Mouse (Mus musculus) cerebellum, adult 11-12 months (tissue): ENCODE data around the gene Ppp1r27.
"Not testable (repeated sequence)": the region's sequence is repeated elsewhere in the genome, so short reads cannot be mapped to it uniquely, and the experiment has no call there.

ENCODE experiments used
- DNase-seq: peaks from one replicate; pipeline ENCODE4 v3.0.0; 2022

Ppp1r27 gene

DNA sequence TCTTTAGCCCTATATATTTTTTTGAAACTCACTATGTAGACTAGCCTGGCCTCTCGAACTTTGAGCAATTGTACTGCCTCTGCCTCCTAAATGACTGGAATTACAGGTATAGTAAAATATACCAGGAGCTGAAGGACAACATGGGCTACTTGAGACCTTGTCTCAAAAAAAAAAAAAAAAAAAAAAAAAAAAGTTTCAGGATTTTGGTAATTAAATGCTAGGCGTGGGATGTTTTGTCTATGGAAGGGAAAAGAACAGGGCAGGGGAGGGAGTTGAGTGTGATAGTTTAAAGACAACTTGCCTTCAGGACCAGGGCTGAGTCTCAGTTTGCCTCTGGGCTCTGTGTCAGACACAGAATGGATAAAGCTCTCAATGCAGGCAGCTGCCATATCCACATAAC lies 24.1 kb upstream of the Ppp1r27 start:
- DNase-seq, result no peak

DNA sequence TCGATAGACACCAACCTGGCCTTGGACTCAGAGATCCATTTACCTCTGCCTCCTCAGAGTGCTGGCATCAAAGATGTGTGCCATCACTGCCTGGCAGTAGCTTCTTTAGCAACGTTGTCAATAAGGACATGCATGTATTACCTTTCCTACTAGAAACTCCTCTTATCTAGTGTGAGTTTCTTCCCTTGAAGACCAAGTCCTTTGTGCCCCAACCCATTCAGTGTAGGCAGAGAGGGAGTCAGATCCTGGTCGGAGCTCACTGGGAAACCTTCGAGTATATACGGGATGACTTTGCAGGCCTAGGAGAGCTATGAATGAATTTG lies 23.3 kb upstream of the Ppp1r27 start:
- DNase-seq, result no peak

DNA sequence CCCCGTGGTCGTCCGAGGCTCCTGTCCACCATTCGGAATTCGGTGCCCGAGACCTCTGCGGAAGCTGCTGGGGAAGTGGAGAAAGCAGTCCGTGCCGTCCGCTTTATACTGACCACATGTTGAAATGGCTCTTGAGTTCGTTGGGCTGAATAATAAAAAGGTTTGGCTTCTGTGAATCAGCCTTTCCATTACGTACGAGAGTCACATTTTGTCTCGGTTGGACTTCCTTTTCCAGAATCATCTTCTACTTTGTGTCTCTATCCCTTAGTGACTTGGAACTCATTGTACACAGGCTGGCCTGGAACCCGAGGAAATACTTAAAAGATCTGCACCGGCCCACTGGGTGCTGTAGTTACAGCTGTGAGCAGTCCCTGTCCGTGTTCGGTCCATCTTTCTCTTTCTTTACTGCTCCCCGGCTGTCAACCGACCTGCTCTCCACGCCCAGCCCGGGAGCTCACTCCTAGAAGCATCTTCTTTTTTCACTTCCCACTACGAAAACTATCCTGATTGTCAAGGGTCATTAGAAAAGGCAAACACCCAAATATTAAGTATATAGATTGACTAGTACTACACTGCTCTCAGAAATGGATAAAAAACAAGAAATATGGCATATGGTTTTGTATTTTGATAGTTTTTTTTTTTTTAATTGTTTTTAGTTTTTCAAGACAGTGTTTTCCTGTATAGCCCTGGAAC lies 22.8 kb upstream of the Ppp1r27 start:
- DNase-seq, result no peak

DNA sequence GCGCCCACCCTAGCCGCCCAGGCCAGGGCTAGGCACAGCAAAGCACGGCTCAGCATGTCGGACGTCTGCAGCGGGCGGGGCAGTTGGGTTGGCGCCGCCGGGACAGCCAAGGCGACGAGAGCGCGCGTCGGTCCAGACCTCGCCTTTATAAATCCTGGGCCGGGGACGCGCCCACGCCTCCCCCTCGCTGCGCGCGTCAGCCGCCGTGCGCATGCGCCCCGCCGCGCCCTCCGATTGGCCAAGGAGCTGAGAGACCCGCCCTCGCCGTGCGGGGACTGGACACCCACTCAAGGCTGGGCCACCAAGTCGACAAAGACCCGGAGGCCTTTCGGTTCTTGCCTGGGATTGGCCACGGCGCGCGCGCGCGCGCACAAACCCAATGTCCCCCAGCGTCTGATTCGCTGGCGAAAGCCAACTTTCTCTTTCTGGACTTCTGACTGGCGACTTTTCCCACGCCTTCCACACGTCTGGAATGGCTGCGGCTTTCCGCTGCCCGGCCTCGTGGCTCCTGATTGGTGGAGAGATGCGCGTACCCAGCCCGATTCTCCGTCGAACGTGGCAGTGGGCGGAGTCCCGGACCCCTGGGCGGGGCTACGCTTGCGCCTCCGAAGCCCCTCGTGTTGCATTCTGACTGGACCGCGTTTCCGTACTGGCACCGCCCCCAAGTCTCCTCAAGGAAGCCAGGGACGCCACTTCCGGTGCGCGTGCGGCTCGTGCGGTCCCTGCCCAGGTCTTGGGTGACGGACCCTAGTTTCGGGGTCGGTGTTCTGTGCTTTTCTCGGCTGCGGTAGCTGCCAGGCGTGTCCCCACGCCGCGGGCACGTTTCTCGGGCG lies 22.0 kb upstream of the Ppp1r27 start, which contains the start of gene P4hb:
Gene P4hb (minus strand): TSS at position 502 of the 833 bp plus-strand sequence.
- DNase-seq, result peak; percentile 100

DNA sequence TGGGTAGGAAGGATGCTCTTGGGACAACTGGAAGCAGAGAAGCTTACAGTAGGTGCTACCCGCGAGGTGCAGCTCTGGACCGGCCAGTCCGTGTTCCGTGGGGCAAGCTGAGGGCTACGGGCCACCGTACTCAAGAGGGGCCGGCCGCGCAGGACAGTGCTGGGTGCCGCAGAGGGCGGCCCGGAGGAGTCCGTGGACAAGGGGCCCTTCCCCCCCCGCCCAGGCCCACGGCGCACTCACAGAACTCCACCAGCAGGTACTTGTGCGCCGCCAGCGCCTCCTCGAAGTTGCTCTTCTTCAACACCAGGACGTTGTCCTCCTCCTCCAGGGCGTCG lies 21.5 kb upstream of the Ppp1r27 start:
- no peak for DNase-seq

DNA sequence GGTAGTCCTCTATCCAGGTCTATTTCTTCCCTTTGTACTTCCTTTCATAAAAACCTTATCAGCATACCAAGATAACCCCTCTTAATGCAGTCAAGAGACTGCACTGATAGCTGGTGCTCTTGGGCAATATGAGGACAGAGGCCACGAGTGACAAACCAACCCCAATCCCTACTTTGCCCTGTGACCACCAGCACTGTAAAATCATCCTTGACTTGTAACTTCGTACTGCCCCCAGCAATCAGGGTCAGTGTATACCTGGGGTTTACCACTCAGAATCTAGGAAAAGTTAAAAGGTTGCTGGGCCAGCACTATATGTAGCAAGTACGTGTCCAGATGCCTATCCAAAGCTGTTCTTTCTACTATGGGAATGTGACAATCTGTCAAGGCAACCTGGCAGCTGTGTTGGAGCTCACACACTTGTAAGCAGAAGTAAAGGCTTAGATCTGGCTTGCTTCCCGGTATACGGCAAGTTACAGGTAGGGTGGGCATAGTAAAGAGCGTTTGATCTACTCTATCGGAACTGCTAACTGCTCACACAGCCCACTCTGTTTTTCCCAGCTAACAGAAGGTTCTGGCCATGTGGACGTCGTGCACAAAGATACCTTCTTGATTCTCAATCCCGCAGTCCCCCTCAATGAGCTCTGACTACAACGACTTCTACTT lies 21.0 kb upstream of the Ppp1r27 start:
- DNase-seq, result no peak

DNA sequence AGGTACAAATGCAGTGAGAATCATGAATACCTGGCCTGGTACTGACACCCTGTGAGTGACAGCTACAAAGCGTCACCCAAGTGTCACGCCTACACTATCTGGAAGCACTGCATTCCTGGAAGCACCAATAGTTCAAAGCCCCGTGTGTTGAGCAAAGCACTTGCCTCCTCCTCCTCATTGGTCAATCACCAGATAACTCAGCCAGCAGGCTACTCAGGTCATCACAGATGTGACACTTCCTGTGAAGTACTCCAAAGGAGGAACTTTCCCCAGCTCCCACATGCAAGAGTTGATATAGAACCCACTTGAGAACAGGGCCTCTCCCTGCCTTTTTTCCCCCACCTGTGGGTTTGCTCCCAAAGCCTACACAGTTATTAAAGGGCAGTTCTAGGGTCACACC lies 20.2 kb upstream of the Ppp1r27 start:
- DNase-seq, result no peak

DNA sequence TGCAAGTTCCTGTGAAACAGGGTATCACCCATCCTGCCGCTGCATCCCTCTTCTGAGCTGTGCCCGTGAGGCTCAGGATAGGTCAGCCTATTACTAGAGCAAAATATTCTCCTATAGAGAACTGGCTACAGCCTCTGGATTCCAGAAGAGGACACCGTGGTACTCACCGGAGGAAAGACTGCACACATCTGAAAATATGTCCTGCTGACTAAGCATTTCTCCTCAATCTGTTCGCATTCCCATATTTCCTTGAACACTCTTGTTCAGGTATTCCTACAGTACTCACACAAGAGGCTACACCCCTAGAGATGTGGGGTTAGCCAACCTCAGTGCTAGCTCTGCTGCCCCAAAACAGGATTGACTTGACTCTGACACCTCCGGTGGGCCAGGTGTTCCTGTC lies 17.4 kb upstream of the Ppp1r27 start:
- DNase-seq, result no peak

DNA sequence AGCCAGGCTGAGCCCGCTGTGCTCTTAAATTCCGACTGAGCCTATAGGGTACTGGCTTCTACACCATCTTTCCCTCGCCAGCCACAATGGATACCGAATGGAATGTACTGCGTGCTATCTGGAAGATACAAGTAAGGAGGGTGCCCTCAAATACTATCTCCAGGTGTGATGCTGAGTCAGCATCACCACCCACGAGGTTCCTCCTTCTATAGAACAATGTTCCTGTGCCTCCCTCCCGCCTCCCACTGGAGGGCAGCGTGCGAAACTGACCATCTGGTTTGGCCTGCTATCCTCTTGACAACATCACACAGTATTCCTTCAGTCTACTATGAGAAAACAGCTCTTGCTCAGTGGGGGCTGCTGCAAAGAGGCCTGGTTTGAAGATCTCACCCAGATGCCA lies 14.2 kb upstream of the Ppp1r27 start:
- no peak for DNase-seq

DNA sequence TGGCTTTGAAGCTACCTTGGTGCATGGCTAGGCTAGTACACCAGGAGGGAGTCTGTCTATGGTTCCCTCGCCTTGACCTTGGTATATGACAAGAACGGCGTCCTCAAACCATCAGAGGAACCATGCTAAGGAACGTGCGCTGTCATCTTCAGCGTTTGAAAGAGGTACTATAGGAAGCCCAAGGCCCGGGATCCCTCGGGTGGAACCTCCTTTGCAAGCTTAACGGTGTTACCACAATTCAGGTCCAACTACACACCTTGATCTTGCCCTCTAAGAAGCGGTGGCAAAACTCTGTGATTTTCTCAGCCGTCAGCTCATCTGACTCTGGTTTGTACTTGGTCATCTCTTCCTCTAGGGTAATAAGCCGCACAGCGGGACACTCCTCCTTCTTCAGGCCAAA lies 12.0 kb upstream of the Ppp1r27 start:
- no peak for DNase-seq

DNA sequence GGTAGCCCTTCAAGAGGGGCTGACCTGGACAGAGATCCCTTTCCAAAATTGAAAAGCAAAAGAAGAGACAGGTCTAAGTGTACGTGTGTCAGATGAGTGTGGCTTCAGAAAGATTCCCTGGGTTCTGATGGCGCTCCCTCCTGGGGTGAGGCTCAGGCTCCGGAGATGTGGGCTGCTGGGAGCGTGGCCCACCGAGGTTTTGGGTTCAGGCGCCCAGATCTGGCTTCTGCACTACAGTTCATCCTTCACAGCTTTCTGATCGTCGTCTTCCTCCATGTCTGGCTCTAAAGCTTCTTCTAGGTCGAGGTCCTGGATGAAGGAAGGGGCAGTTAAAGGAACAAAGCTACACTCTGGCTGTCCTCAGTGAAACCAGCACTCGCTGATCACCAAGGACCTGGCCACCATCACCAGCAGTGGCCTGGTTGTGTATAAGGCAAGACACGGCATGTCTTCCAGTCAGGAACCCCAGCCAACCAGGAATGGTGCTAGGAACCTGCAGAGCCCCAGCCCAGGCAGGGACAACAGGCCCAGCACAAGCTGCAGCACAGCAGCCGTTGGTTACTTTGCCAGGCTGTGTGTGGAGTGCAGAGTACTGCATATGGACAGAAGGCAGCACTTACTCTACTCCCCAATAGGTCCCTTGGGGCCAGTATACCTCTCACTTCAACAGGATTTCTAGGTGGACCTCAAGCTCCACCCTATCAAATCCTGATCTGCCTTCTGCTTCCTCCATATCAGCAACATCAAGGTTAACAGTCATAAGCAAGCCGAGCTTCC lies 10.2 kb upstream of the Ppp1r27 start:
- no peak for DNase-seq

DNA sequence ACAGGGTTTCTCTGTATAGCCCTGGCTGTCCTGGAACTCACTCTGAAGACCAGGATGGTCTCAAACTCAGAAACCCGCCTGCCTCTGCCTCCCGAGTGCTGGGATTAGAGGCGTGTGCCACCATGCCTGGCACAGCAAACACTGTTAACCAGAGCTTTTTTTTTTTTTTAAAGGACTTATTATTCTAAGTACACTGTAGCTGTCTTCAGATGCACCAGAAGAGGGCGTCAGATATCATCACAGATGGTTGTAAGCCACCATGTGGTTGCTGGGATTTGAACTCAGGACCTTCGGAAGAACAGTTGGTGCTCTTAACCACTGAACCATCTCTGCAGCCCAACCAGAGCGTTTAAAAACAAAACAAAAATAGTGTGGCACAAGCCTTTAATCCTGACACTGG lies 7.9 kb upstream of the Ppp1r27 start:
- DNase-seq, result not testable (repeated sequence)

DNA sequence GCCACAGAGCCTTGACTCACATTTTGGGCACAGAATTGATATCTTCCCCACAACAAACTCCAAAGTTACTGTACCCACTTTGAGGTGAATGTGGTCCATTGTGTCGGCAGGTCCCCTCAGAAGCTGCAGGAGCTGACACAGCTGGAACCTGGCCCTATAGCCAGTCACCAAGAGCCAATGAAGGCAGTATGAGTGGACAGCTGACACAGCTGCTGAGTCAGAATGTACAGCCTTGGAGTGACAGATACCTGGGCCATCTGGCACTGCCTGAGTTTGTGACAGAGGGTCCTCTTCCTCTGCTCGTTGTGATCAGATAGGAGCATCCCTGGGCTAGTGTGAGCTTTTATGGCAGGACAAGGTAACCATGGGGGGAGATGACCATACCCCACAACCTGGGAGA lies 4.3 kb upstream of the Ppp1r27 start:
- DNase-seq, result no peak

DNA sequence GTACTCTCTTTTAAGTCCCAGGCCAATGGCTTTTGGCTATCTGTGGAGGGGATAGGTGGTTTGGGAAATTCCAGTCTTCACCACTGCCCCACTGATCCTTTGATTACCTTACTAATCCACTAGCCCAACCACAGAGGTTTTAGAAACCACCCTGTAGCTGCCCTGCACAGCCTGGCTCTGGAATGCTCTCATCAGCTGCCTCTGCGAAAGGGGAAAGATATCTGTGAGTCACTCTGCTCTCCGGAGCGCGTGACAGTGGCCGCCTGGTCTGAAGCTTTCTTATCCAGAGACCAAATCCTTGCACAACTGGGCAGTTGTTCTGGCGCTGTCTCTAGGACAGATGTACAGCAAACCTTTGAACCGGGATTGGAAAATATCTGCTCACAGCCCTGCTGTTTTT lies 3.9 kb upstream of the Ppp1r27 start:
- DNase-seq, result no peak

DNA sequence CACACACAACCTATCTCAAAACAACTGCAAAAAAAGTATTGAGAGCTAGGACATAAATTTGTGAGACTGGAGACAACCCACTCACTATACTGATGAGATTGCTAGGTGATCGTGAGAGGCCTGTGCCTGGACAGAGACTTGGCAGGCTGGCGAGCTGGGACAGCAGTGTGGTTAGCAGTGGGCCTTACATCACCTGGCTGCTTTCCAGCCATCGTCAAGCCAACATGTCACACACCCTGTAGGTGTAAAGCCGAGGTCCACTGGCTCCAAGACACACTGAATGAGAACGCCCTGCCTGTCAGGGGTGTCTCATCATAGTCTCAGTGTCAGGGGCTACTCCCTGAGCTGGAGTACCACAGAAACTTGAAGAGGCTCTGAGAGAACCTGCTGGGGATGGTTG lies 1.8 kb upstream of the Ppp1r27 start:
- no peak for DNase-seq

DNA sequence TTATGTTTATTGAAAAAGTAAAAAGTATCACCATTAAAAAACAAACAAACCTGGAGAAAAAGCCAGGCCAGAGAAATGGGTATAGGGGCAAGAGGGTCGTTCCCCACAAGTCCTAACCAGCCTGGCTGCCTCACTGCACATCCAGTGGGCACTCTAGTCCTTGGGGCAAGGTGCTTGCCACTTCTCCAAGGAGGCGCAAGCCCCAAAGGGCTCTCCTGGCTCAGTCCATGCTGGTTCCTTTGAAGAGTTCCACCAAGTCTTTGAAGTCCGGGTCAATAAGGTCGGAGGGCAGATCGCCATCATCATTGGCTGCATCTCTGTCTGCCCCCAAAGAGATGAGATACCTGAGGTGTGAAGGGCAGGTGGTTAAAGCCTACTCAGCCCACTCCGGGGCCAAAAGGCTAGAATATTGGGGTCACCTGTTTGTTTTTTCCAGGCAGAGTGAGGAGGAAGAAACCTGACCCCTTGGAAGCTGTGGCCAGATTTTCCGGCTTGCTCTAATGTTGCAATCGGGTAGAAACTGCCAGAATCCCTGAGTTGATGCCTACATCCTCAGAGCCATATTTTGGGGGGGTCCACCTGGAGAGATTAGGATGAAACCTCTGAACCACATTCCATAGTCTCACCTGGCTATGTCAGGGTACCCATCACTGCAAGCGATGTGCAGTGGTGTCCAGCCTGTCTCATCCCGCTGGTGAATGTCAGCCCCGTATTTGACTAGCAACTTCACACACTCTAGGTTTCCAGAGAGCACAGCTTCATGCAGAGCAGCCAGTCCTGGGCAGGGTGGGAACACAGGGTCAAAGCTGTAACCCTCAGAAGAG lies 734 bp downstream of the Ppp1r27 start:
- DNase-seq, result peak; percentile 53

DNA sequence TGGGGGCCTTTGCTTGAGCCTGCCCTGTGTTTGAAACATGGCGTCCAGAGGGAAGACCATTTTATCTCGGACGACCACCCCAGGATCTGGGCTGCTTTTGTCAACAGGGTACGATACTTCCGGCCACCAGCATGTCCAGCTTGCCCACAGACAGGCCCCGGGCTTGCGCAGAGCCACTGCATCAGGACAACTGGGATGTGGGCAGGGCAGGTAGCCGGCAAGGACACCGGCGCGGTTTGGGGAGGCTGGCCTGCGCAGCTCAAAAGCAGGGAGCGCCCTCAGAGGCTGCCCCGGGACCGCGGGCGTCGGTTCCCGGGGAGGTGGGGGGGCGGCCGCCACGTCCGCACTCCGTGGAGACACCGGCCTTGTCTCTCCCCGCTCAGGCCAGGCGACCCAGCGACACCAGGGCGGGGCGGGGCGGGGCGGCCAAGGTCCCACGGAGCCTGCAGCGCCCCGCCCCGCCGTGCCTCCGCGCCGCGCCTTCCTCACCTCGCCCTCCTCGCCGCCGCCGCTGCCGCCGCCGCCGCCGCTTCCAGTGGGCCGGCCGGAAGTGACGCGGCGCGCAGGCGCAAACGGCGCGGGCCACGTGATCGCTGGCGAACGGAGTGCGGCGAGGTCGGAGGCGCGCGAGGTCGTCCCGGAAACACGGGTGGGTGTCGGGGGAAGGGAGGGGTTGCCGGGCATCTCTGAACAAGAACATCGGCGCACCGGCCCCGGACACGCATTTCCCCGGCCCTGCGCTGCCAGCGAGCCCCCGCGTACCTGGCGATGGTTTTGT lies 1.6 kb downstream of the Ppp1r27 start, which contains the start of gene Mcrip1:
Gene Mcrip1 (minus strand): TSS at position 560 of the 778 bp plus-strand sequence.
- DNase-seq, result peak; percentile 93

DNA sequence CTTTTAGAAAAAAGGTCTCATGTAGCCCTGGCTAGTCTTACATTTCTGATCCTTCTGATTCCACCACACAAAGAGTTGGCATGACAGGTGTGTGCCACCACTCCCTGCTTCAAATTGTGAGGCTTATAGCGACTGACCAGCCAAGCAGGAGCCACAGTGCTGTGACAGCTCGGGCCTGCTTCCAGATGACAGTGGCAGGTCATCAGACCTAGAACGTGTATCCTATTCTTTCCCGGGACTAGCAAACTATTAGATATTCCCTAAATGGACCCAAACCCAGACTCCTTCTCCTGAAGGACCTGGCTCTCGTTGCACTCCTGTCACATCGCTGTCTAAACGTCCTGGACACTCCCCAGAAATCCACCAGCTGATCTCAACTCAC lies 2.2 kb downstream of the Ppp1r27 start:
- DNase-seq, result no peak

DNA sequence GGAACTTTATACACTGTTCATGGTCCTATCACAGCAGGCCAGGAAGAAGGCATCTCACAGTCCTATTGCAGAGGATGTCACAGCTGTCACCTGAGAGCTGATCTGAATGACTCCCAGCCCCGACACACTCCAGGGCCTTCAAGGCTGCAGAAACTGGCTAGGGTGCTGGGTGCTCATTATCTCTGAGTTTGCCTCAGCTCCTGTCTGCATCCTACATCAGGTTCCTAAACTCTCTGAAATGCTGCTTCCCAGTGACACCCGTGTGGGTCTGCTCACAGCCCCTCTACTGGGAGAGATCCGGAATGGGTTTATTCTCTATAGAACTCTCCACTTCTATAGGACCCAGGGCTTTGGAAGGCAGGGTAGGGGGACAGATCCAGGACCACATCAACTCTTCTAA lies 2.7 kb downstream of the Ppp1r27 start:
- DNase-seq, result no peak

DNA sequence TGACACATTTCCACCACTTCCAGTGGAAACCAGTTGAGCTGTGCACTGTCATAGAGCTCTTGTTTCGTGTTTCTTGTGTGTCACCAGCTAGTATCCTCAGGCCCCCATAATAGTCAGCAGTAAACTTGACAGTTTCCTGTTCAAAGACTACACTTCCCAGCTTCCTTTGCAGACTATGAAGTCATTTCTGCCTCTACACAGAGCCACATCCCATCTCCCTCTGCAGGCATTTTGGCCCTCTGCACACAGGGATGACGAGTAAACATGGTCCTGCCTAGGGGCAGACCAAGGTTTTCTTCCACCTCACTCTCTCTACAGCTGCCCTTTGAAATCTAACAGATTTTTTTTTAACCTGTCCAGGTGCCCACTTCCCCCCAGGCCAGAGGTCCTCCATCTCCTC lies 3.5 kb downstream of the Ppp1r27 start:
- no peak for DNase-seq

DNA sequence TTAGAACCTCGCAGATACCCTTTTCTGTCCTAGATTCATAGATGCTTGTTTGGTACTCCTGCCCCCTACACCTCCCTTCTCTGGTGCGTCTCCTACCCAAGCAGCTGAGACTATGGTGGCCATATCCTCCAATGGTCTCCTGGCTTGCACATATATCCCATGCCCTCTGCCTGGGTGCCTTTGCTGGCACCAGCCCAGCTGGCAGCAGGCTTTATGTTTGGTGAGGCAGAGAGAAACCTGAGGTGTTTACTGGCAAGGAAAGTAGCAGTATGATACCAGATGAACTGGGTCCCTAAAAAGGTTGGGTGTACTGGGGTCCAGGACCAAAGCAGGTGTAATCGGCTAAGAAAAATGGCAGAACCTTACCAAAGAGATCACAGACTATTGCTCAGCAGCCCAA lies 5.0 kb downstream of the Ppp1r27 start:
- no peak for DNase-seq

DNA sequence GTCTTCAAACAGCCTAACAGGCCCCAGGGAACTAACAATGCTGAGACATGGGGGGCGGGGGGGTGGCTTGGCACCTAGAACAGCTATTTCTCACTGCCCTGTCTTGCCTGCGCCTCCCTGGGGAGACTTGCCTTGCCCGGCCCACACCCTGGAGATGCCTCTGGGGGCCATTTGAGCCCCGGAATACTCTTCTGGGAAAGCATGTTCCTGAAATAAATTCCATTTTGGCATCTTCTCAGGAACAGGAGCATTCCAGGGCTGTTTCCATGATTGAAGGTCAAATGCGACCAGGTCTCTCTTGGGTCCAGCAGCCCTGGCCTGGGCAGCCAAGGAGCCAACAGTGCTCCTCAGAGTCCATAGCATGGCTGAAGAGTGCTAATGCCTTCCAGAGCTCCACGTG lies 8.6 kb downstream of the Ppp1r27 start:
- DNase-seq, result no peak
